Mouse (Mus musculus) right cerebral cortex, adult 2 months (tissue): Measurements from ENCODE around the gene Ppp1r14b.

Experiments used
- DNase-seq, 2 experiments: peaks; one replicate each; pipeline ENCODE4 v3.0.0; 2021 to 2022; ENCODE audit warnings: low spot score in 2 of 2

Gene Ppp1r14b

GRCm38 (mm10) chr19:6994002-6994401 is 19.2 kb downstream of the Ppp1r14b start:
- no peak for DNase-seq

GRCm38 (mm10) chr19:6994489-6994888 is 19.7 kb downstream of the Ppp1r14b start:
- DNase-seq: no peak

- DNase-seq: no peak
Measured at GRCm38 (mm10) chr19:6995255-6995991, 20.7 kb downstream of the Ppp1r14b start.

GRCm38 (mm10) chr19:6996006-6996405 is 21.2 kb downstream of the Ppp1r14b start, which contains the start of the genes Nudt22 and Trpt1:
TSS of gene Nudt22 (minus strand) at chr19:6996117.
TSS of gene Trpt1 (plus strand) at chr19:6996131.
- peak; percentile 86 for DNase-seq

GRCm38 (mm10) chr19:6997721-6998290 is 23.0 kb downstream of the Ppp1r14b start:
- no peak for DNase-seq

- no peak for DNase-seq
Measured at GRCm38 (mm10) chr19:6999360-7000063, 24.7 kb downstream of the Ppp1r14b start.

- no peak for DNase-seq
Measured at GRCm38 (mm10) chr19:7006892-7007593, 32.3 kb downstream of the Ppp1r14b start.

GRCm38 (mm10) chr19:7012426-7012825 is 37.7 kb downstream of the Ppp1r14b start:
- no peak for DNase-seq

- DNase-seq: no peak
Measured at GRCm38 (mm10) chr19:7013984-7014383, 39.2 kb downstream of the Ppp1r14b start.

- no peak for DNase-seq
Measured at GRCm38 (mm10) chr19:7014481-7015135, 39.8 kb downstream of the Ppp1r14b start.

GRCm38 (mm10) chr19:7017541-7018457 is 43.0 kb downstream of the Ppp1r14b start:
- no peak for DNase-seq

GRCm38 (mm10) chr19:7018546-7018945 is 43.8 kb downstream of the Ppp1r14b start:
- no peak for DNase-seq

GRCm38 (mm10) chr19:7019191-7019590 is 44.4 kb downstream of the Ppp1r14b start, which contains the start of gene Fermt3:
TSS of gene Fermt3 (minus strand) at chr19:7019469.
- DNase-seq: no peak

- DNase-seq: peak; percentile 39 to 40
Measured at GRCm38 (mm10) chr19:7020224-7020641, 45.5 kb downstream of the Ppp1r14b start.
